Mouse (Mus musculus) heart, embryonic 15.5 days (tissue): Measurements from ENCODE around the gene Csf3. TPM values are rescaled to one million over a fixed set of nuclear protein-coding genes. Genes with fewer than 3 reads are reported as not detected.
"Not testable (repeated sequence)": the region's sequence is repeated elsewhere in the genome, so short reads cannot be mapped to it uniquely, and the experiment has no call there.

Source experiments
- ATAC-seq: fragments of 200-750 bp; cut with Nextera tagmentation; replicated peaks from 2 replicates; pipeline ENCODE4 v1.8.0; 2017; ENCODE audit warnings: low read depth, moderate TSS enrichment; ENCODE audit not compliant: insufficient number of reproducible peaks, insufficient read depth, low FRiP score
- H3K27ac ChIP-seq: fragments of 300-500 bp; sonication (generic); 2 replicates; pipeline ENCODE4 v1.5.1; 2015; ENCODE audit warnings: mild to moderate bottlenecking, inconsistent platforms
- H3K27me3 ChIP-seq: fragments of 300-500 bp; sonication (generic); 2 replicates; pipeline ENCODE4 v1.6.1; 2015; ENCODE audit warnings: inconsistent platforms
- H3K36me3 ChIP-seq: fragments of 300-500 bp; sonication (generic); 2 replicates; pipeline ENCODE4 v1.6.1; 2015; ENCODE audit warnings: mild to moderate bottlenecking, inconsistent platforms
- H3K4me1 ChIP-seq: fragments of 300-500 bp; sonication (generic); replicated peaks from 2 replicates; pipeline ENCODE4 v1.6.1; 2015; ENCODE audit warnings: inconsistent platforms
- H3K4me2 ChIP-seq: fragments of 300-500 bp; sonication (generic); 2 replicates; pipeline ENCODE4 v1.6.1; 2015; ENCODE audit warnings: inconsistent platforms, mild to moderate bottlenecking, moderate library complexity
- H3K4me3 ChIP-seq: fragments of 300-500 bp; sonication (generic); 2 replicates; pipeline ENCODE4 v1.5.1; 2015; ENCODE audit warnings: mild to moderate bottlenecking, inconsistent platforms
- H3K9ac ChIP-seq: fragments of 300-500 bp; sonication (generic); 2 replicates; pipeline ENCODE4 v1.6.1; 2015; ENCODE audit warnings: mild to moderate bottlenecking, inconsistent platforms
- H3K9me3 ChIP-seq: fragments of 300-500 bp; sonication (generic); replicated peaks from 2 replicates; pipeline ENCODE4 v1.6.1; 2016; ENCODE audit warnings: inconsistent platforms
- WGBS: fragments of 180-500 bp; shearing (Covaris S2); methylation state at CpG from one replicate; pipeline ENCODE4 v1.1.7; 2015; ENCODE audit warnings: mixed read lengths; 5-methylcytosine and 5-hydroxymethylcytosine counted together
- polyA plus RNA-seq: library from polyadenylated mRNA; unstranded; fragments of >200 nt; fragmentation: Nextera tagmentation; extraction: Ambion mirVana; gene quantifications from 2 replicates; pipeline ENCODE4 v1.2.1, GENCODE M21; 2015

Csf3 gene
- polyA plus RNA-seq, 1 experiment from 2014 or later: not detected

DNA sequence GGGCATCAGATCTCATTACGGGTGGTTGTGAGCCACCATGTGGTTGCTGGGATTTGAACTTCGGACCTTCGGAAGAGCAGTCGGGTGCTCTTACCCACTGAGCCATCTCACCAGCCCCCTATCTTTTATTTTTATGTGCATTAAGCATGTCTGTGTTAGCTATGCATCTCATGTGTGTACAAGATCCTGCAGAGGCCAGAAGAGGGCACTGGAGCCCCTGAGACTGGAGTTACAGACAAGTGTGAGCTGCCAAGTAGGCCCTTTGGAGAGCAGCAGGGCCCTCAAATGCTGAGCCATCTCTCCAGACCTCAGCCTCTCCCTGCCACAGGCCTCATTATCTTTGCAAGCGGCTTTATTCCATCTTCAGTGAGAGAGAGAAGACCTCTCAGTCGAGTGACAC lies 10.9 kb downstream of the Csf3 start:
- WGBS: 83% methylated on average over 6 of the region's 6 CpGs

GRCm38 (mm10) chr11:98713703-98714102 lies 12.6 kb downstream of the Csf3 start:
- H3K4me3 ChIP-seq: no peak overlapping the region
- H3K4me1 ChIP-seq: peaks cover 28% of the 10 kb centered on the region
- 84% methylated on average over 12 of the region's 12 CpGs for WGBS
- no peak overlapping the region for H3K9ac ChIP-seq
- H3K4me2 ChIP-seq: no peak overlapping the region
- H3K9me3 ChIP-seq: no peaks in the 10 kb centered on the region
- H3K36me3 ChIP-seq: peaks cover 55% of the 10 kb centered on the region
- no peak for ATAC-seq
- no peak overlapping the region for H3K27ac ChIP-seq
- H3K27me3 ChIP-seq: no peaks in the 10 kb centered on the region

More for the DNA sequence above, 10.9 kb downstream of the Csf3 start:
- not testable (repeated sequence) for H3K27me3 ChIP-seq, H3K9ac ChIP-seq, H3K4me3 ChIP-seq, H3K4me2 ChIP-seq, ATAC-seq, H3K9me3 ChIP-seq
- Histone ChIP-seq H3K27ac (0 out of 2 replicates have a peak overlapping the region, but pooled peaks have one; percentile 42), H3K36me3 (peaks cover 53% of the 10 kb centered on the region; the same call in 1 of the 2 replicates), H3K4me1 (peaks cover 35% of the 10 kb centered on the region)

DNA sequence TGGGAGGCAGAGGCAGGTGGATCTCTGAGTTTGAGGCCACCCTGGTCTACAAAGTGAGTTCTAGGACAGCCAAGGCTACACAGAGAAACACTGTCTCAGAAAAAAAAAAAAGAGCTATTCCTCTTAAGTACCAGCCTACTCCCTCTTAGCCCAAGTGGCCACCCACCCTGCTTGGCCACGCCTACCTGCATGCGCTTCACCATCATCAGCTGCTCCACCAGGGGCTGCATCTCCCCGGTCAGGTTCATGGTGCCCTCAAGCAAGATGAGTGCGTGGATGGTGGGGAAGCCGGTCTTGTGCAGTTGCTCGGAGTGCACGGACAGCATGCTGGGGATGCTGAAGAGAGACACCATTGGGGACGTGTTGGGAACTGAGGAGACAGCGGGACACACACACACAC lies 14.9 kb downstream of the Csf3 start:
- 94% methylated on average over 9 of the region's 9 CpGs for WGBS
- Histone ChIP-seq H3K4me3 (no peak overlapping the region), H3K9ac (no peak overlapping the region), H3K4me1 (peaks cover 17% of the 10 kb centered on the region), H3K4me2 (no peak overlapping the region), H3K27ac (no peak overlapping the region), H3K9me3 (no peaks in the 10 kb centered on the region), H3K27me3 (no peaks in the 10 kb centered on the region), H3K36me3 (peaks cover 53% of the 10 kb centered on the region)
- ATAC-seq: no peak

DNA sequence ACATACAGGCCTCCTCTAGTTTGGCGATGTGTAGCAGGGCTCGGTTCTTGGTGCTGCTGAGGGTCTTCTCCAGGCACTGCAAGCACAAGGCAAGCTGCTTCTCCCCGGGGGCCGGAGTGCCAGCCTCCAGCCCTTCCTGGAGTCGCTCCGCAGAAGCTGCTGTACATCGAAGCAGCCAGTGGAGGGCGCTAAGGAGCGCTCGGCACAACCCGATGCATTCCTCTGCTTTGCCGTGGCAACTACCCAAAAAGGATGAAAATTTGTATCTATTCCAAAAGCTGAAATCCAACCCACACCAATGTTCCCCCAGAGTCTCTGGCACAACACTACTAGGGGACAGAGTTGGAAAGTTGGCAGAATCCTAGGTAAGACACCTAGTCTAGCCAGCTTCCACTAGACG lies 16.8 kb downstream of the Csf3 start:
- no peak overlapping the region for H3K4me3 ChIP-seq
- no peak for ATAC-seq
- H3K36me3 ChIP-seq: peaks cover 43% of the 10 kb centered on the region
- WGBS: 21% methylated on average over 13 of the region's 13 CpGs
- no peaks in the 10 kb centered on the region for H3K27me3 ChIP-seq
- peaks cover 36% of the 10 kb centered on the region for H3K4me1 ChIP-seq
- H3K9ac ChIP-seq: no peak overlapping the region
- no peak overlapping the region for H3K4me2 ChIP-seq
- H3K9me3 ChIP-seq: no peaks in the 10 kb centered on the region
- no peak overlapping the region for H3K27ac ChIP-seq

DNA sequence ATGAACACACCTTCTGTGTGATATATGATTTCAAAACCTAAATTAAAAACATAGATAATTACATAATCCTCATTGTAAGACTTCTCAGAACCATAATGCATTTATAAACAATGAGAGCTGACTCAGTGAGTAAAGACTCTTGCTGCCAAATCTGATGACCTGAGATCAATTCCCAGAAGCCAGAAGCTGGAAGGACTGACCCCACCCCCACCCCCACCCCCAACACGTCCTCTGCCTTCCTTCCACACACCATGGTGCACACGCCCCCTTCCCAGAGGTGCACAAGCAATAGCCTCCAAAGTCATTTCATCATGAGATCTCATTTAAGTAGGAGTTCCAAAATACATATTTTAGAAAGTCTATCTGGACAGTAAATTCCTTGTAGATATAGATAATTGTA lies 19.7 kb downstream of the Csf3 start:
- 74% methylated on average over 2 of the region's 2 CpGs for whole genome bisulfite sequencing
- H3K27ac ChIP-seq: peak overlapping the region; percentile 76
- peaks cover 20% of the 10 kb centered on the region for H3K36me3 ChIP-seq
- H3K9ac ChIP-seq: no peak overlapping the region
- H3K4me1 ChIP-seq: peaks cover 37% of the 10 kb centered on the region
- no peak overlapping the region for H3K4me2 ChIP-seq
- no peaks in the 10 kb centered on the region for H3K27me3 ChIP-seq
- ATAC-seq: no peak
- no peak overlapping the region for H3K4me3 ChIP-seq
- H3K9me3 ChIP-seq: no peaks in the 10 kb centered on the region

DNA sequence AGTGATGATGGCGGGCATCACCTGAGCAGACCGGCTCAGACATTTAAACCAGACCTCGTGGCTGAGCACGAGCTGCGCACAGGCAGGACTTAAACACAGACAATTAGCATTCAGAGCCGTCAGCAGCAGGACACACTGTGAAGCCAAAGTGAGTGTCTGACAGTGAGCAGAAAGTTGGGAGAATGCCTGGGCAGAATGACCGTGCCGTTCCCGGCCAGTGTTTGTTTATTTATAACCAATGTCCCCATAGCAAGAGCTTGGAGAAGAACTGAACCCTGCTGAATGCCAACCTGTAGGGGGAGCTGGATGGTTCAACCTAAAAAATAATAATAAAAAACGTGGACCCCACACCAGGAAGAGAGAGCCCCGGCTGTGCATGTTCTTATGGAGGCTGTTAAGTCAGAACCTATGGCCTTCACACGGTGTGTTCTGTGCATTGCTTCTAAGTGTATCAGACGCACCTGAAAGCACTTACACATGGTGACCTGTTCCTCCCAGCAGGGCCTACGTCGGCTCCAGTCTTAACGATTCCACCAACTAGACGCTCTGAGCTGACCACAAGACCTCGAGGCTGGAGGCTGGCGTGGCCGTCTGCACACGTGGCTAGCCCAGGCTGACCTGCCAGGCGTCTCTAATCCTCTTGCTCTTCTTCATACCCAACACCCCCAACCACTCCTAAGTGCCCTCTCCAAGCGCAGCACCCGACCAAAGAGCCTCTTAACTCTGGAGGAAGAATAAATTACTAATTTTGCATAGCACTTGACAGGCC lies 20.6 kb downstream of the Csf3 start:
- Histone ChIP-seq H3K27me3 (no peaks in the 10 kb centered on the region), H3K4me3 (no peak overlapping the region), H3K27ac (peak overlapping the region; percentile 76), H3K36me3 (peaks cover 14% of the 10 kb centered on the region), H3K4me1 (peaks cover 37% of the 10 kb centered on the region), H3K9ac (no peak overlapping the region), H3K9me3 (no peaks in the 10 kb centered on the region), H3K4me2 (no peak overlapping the region)
- peak; percentile 86 for ATAC-seq
- 42% methylated on average over 24 of the region's 24 CpGs for WGBS

GRCm38 (mm10) chr11:98723098-98723497 lies 22.0 kb downstream of the Csf3 start:
- no peak overlapping the region for H3K27ac ChIP-seq
- peaks cover 7% of the 10 kb centered on the region; the same call in 1 of the 2 replicates for H3K36me3 ChIP-seq
- H3K27me3 ChIP-seq: no peaks in the 10 kb centered on the region
- 70% methylated on average over 7 of the region's 7 CpGs for WGBS
- no peak overlapping the region for H3K4me3 ChIP-seq
- no peak overlapping the region for H3K4me2 ChIP-seq
- H3K9me3 ChIP-seq: no peaks in the 10 kb centered on the region
- ATAC-seq: no peak
- peaks cover 32% of the 10 kb centered on the region for H3K4me1 ChIP-seq
- no peak overlapping the region for H3K9ac ChIP-seq

DNA sequence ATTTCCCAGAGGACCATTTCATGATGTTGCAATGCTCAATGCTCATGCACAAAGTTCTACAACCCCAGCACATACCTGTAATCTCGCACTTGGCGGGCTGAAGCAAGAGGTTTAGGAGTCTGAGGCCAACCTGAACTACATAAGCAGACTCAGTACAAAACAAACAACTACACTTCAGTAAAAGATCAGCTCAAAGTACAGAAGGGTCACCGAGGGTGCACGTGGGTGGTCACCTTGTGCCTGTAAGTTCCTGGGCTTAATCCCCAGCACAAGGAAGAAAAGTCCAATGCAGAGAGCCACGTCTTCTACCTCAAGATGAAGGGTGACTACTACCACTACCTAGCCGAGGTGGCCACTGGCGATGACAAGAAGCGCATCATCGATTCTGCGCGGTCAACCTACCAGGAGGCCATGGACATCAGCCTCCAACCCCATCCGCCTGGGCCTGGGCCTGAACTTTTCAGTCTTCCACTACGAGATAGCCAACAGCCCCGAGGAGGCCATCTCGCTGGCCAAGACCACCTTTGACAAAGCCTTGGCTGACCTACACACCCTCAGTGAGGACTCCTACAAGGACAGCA lies 25.0 kb downstream of the Csf3 start:
- ATAC-seq: no peak
- Histone ChIP-seq H3K9me3 (no peaks in the 10 kb centered on the region), H3K9ac (no peak overlapping the region), H3K27me3 (no peaks in the 10 kb centered on the region), H3K4me1 (peaks cover 35% of the 10 kb centered on the region), H3K4me2 (no peak overlapping the region), H3K36me3 (peaks cover 4% of the 10 kb centered on the region; the same call in 1 of the 2 replicates), H3K4me3 (no peak overlapping the region), H3K27ac (no peak overlapping the region)
- 92% methylated on average over 15 of the region's 15 CpGs for WGBS

DNA sequence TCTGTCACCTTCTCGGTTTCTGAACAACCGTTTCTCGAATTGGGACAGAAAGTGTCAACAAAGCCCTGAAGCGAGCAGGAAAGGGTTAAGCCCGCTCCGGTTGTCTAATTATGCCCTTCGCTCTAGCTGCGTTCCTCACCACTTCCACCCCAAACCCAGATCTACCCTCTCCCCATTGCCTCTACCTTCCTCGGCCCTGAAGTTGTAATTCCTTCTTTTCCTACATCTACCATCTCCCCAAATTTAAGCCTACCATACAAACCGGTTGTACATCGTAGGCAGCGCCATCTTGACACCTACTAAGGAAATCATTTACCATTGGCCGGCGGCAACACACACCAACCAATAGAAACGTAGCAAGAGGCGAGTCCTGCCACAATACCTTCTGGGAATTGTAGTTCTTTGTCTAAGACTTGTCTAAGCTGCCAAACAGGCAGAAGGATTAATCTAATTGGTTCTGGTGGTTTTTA lies 28.1 kb downstream of the Csf3 start, which contains the start of gene Med24:
TSS of gene Med24 (minus strand) at position 317 of the 470 bp plus-strand sequence.
- Histone ChIP-seq H3K9me3 (no peaks in the 10 kb centered on the region), H3K9ac (peak within 1 kb of the TSS; percentile 54), H3K4me3 (peak within 1 kb of the TSS; percentile 76), H3K4me1 (peaks cover 17% of the 10 kb centered on the region), H3K36me3 (peaks cover 4% of the 10 kb centered on the region; the same call in 1 of the 2 replicates), H3K27ac (peak within 1 kb of the TSS; percentile 67), H3K27me3 (no peaks in the 10 kb centered on the region), H3K4me2 (peak within 1 kb of the TSS; percentile 69)
- ATAC-seq: peak; percentile 90
- under 1% methylated on average over 16 of the region's 16 CpGs for WGBS

DNA sequence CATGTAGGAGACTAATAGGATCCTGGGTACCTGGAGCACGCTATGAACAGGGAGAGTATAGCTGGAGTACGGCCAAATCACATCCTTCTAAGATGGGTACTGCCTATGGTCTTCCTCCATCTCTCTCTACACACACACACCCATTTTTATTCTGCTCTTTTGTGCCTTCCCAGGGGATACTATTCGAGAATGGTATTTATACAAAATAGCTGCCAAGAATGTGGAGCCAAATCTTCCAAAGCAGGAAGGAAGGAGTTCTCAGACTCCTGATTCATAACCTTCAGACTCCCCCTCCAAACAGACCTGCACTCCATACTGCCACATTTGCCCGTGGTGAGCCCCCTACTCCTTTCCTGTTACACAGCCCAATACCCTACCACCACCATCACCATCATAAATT lies 29.7 kb downstream of the Csf3 start:
- Histone ChIP-seq H3K36me3 (peaks cover 4% of the 10 kb centered on the region; the same call in 1 of the 2 replicates), H3K9ac (no peak overlapping the region), H3K4me2 (no peak overlapping the region), H3K27ac (peak overlapping the region; percentile 31; the same call in 1 of the 2 replicates), H3K4me1 (peaks cover 17% of the 10 kb centered on the region), H3K4me3 (no peak overlapping the region), H3K9me3 (no peaks in the 10 kb centered on the region), H3K27me3 (no peaks in the 10 kb centered on the region)
- ATAC-seq: no peak
- 46% methylated on average over 4 of the region's 4 CpGs for WGBS

- Histone ChIP-seq H3K27me3 (no peaks in the 10 kb centered on the region), H3K9ac (no peak overlapping the region), H3K4me3 (no peak overlapping the region), H3K36me3 (0 out of 2 replicates have a peak, but pooled peaks cover 4% of the 10 kb centered on the region), H3K27ac (peak overlapping the region; percentile 26; the same call in 1 of the 2 replicates), H3K4me1 (peaks cover 17% of the 10 kb centered on the region), H3K4me2 (no peak overlapping the region), H3K9me3 (no peaks in the 10 kb centered on the region)
- ATAC-seq: no peak
- WGBS: 42% methylated on average over 5 of the region's 5 CpGs
Measured at GRCm38 (mm10) chr11:98731134-98731533, 30.1 kb downstream of the Csf3 start.
